Mouse (Mus musculus): ENCODE measurements at regions not wholly inside any gene's neighbourhood (a gene's known extent, or its start where the extent isn't known, plus 50 kb on each side); places are given as distances from the start of the nearest gene placed in this dataset.
A peak's percentile ranks its signal among the peaks of the same experiment; 100 is the strongest.

DNA sequence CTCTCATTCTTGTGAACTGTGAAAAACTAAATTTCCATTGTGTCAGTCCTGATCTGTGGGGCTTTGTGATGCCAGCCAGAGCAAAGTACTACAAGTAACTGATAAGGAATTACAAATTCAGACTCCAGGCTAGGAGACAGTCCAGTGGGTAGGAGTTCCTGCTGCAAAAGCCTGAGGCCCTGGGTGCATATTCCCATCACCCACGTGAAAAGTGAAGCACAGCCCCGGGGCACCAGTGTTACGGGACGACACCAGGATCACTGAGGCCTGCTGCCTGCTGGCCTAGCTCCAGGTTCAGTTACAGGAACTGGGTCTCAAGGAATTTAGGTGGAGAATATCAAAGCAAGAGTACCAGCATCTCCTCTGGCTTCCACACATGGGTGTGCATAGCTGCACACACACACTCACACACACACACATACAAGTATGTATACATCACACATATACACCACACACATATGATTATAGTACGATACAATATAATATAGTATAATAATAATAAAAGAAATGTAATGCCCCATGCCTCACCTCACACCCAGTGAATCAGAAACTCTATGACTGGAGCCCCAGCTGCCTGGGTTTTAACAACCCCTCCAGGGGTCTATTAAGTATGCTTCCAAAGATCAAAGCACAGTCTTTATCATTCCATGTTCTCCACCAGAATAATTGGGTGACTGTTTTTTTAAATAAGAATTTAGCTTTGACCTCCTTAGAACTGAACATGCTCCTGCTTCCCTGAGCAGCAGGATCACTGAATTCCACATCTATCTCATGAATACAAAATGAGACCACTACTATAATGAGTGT lies 126.6 kb upstream of the Gm34302 start:
- TF ChIP-seq CTCF (IDR thresholded peaks at IDR 0.05; ENCODE audit: low read depth) = no peak
- no peak for TF ChIP-seq EP300 (optimal IDR thresholded peaks at IDR 0.05)
- Histone ChIP-seq H3K36me3 (ENCODE audit: control insufficient read depth, insufficient read depth, low read length) (no peaks in the 10 kb centered on the region), H3K9me3 (ENCODE audit: control insufficient read depth, low read length) (no peaks in the 10 kb centered on the region), H3K4me2 (replicated peaks; ENCODE audit: low read depth) (peak overlapping the region; percentile 35; the same call in 1 of the 2 replicates), H3K27me3 (ENCODE audit: control insufficient read depth, insufficient read depth, low read length) (no peaks in the 10 kb centered on the region), H3K4me1 (replicated peaks; ENCODE audit: control insufficient read depth, insufficient read depth) (no peaks in the 10 kb centered on the region), H3K9ac (ENCODE audit: low read length) (no peak overlapping the region), H3K4me3 (ENCODE audit: low read depth, low read length) (no peak overlapping the region), H3K27ac (replicated peaks) (no peak overlapping the region)
- ATAC-seq (ENCODE audit: low FRiP score, low TSS enrichment) (no peak; the same call in 1 of the 2 replicates), DNase-seq (ENCODE audit: low spot score) (peak; percentile 15)
- 39% methylated on average over 5 of the region's 5 CpGs for WGBS

GRCm38 (mm10) chr3:63609454-63610112 lies 125.9 kb upstream of the Gm34302 start:
- Histone ChIP-seq H3K4me1 (replicated peaks; ENCODE audit: control insufficient read depth, insufficient read depth) (no peaks in the 10 kb centered on the region), H3K36me3 (ENCODE audit: control insufficient read depth, insufficient read depth, low read length) (no peaks in the 10 kb centered on the region), H3K4me3 (ENCODE audit: low read depth, low read length) (no peak overlapping the region), H3K27ac (replicated peaks) (no peak overlapping the region), H3K27me3 (ENCODE audit: control insufficient read depth, insufficient read depth, low read length) (no peaks in the 10 kb centered on the region), H3K9me3 (ENCODE audit: control insufficient read depth, low read length) (no peaks in the 10 kb centered on the region), H3K4me2 (replicated peaks; ENCODE audit: low read depth) (peak overlapping the region; percentile 35), H3K9ac (ENCODE audit: low read length) (no peak overlapping the region)
- peak; percentile 75 for DNase-seq (ENCODE audit: low spot score)
- TF ChIP-seq CTCF (IDR thresholded peaks at IDR 0.05; ENCODE audit: low read depth) = no peak
- no peak for TF ChIP-seq EP300 (optimal IDR thresholded peaks at IDR 0.05)
- WGBS = 19% methylated on average over 17 of the region's 17 CpGs
- ATAC-seq (ENCODE audit: low FRiP score, low TSS enrichment) = peak; percentile 92

DNA sequence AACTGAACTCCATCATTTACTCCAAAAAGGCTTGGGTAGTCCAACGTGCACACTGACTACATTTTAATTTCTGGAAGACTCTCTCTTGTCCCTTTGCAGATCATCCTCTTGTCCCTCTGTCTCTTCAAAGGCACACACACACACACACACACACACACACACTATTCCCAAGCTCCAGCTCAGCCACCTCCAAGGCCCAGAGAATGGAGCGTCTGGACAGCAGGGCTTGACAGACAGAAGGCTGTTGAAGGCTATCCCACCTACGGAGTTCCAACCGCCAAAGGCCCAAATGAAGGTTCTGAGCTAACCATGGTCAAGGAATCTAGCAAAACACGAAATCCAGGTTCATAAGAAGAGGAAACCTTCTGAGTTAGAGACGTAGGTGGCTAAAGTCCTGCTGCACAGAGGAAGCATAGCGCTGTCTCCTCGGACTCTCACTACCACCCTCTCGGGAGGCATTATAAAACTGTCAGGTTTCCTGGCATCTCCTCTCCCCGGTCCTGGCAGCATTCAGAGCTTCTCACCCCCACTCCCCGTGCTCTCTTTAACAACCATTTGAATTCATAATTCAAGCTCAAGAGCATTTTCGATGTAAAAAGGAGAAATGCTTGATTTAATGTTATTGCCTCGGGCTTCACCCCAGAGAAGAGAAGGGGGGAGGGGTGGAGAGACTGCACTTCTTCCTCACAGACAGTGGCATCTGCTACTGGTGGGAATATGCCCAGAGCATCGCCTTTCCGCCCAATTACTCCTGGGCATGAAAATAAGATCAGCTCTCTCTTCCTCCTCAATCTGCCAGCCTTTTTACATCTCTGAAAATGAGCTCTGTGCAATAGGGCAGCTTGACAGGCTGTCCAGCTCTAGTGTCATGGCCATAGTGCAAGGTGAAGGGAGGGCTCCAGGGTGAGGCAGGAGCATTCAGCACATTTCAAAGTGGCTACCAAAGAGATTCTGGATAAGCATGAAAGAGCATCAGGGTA lies 99.3 kb upstream of the Gm34302 start:
- H3K27me3 ChIP-seq (ENCODE audit: control insufficient read depth, insufficient read depth, low read length) = no peaks in the 10 kb centered on the region
- WGBS = 86% methylated on average over 15 of the region's 15 CpGs
- H3K27ac ChIP-seq (replicated peaks) = no peak overlapping the region
- DNase-seq (ENCODE audit: low spot score) (no peak), ATAC-seq (ENCODE audit: low FRiP score, low TSS enrichment) (no peak)
- H3K9me3 ChIP-seq (ENCODE audit: control insufficient read depth, low read length) = no peaks in the 10 kb centered on the region
- TF ChIP-seq CTCF (IDR thresholded peaks at IDR 0.05; ENCODE audit: low read depth) (no peak), EP300 (optimal IDR thresholded peaks at IDR 0.05) (no peak)
- H3K4me1 ChIP-seq (replicated peaks; ENCODE audit: control insufficient read depth, insufficient read depth) = no peaks in the 10 kb centered on the region
- H3K36me3 ChIP-seq (ENCODE audit: control insufficient read depth, insufficient read depth, low read length) = no peaks in the 10 kb centered on the region
- no peak overlapping the region for H3K9ac ChIP-seq (ENCODE audit: low read length)
- no peak overlapping the region for H3K4me3 ChIP-seq (ENCODE audit: low read depth, low read length)
- no peak overlapping the region for H3K4me2 ChIP-seq (replicated peaks; ENCODE audit: low read depth)

GRCm38 (mm10) chr3:63582180-63582579 lies 98.5 kb upstream of the Gm34302 start:
- TF ChIP-seq EP300 (optimal IDR thresholded peaks at IDR 0.05) (no peak), CTCF (IDR thresholded peaks at IDR 0.05; ENCODE audit: low read depth) (no peak)

DNA sequence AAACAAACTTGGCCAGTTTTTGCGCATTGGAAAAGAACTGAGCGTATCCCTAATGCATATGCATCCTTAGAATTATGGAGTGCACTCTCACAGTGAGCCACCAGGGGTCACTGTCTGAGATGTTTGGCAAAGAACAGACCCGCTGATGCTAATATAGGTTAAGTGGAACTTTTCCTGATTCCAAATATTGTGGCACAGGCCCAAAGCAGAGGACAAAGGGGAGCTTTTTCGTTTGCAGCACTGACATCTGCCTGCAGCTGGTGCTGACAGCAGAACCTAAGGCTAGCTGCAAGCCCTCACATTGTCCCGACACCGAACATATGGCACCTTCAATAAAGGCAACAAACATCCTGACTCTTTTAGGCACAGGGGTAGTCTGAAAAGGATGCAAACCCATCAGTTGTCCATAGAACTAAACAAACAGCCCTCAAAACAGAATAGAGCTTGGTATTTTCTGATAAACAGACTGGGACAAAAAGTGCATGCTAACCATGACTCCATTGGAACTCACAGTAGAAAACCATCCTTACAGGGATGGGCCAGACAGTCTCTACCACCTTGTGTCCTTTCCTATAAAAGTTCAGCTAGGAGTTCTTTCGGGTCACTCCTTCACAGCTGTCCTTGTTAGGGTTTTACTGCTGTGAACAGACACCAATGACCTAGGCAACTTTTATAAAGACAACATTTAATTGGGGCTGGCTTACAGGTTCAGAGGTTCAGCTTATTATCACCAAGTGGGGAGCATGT lies 87.1 kb upstream of the Gm34302 start:
- no peak overlapping the region for H3K27ac ChIP-seq (replicated peaks)
- TF ChIP-seq EP300 (optimal IDR thresholded peaks at IDR 0.05) (no peak), CTCF (IDR thresholded peaks at IDR 0.05; ENCODE audit: low read depth) (peak; percentile 91)
- H3K9ac ChIP-seq (ENCODE audit: low read length) = no peak overlapping the region
- DNase-seq (ENCODE audit: low spot score) (peak; percentile 75), ATAC-seq (ENCODE audit: low FRiP score, low TSS enrichment) (peak; percentile 45; the same call in 1 of the 2 replicates)
- no peaks in the 10 kb centered on the region for H3K27me3 ChIP-seq (ENCODE audit: control insufficient read depth, insufficient read depth, low read length)
- no peak overlapping the region for H3K4me3 ChIP-seq (ENCODE audit: low read depth, low read length)
- no peaks in the 10 kb centered on the region for H3K36me3 ChIP-seq (ENCODE audit: control insufficient read depth, insufficient read depth, low read length)
- no peaks in the 10 kb centered on the region for H3K4me1 ChIP-seq (replicated peaks; ENCODE audit: control insufficient read depth, insufficient read depth)
- H3K4me2 ChIP-seq (replicated peaks; ENCODE audit: low read depth) = no peak overlapping the region
- WGBS = 34% methylated on average over 7 of the region's 7 CpGs
- no peaks in the 10 kb centered on the region for H3K9me3 ChIP-seq (ENCODE audit: control insufficient read depth, low read length)

More at GRCm38 (mm10) chr3:63582180-63582579, 98.5 kb upstream of the Gm34302 start:
- H3K27ac ChIP-seq (replicated peaks) = no peak overlapping the region
- H3K4me3 ChIP-seq (ENCODE audit: low read depth, low read length) = no peak overlapping the region
- H3K4me2 ChIP-seq (replicated peaks; ENCODE audit: low read depth) = no peak overlapping the region
- no peak for DNase-seq (ENCODE audit: low spot score)
- H3K36me3 ChIP-seq (ENCODE audit: control insufficient read depth, insufficient read depth, low read length) = no peaks in the 10 kb centered on the region
- 32% methylated on average over 6 of the region's 6 CpGs for WGBS
- no peak overlapping the region for H3K9ac ChIP-seq (ENCODE audit: low read length)
- H3K27me3 ChIP-seq (ENCODE audit: control insufficient read depth, insufficient read depth, low read length) = no peaks in the 10 kb centered on the region
- H3K4me1 ChIP-seq (replicated peaks; ENCODE audit: control insufficient read depth, insufficient read depth) = no peaks in the 10 kb centered on the region
- no peaks in the 10 kb centered on the region for H3K9me3 ChIP-seq (ENCODE audit: control insufficient read depth, low read length)
- no peak for ATAC-seq (ENCODE audit: low FRiP score, low TSS enrichment)

Measured in stomach, postnatal 0 days (tissue).